Mouse (Mus musculus) stomach, postnatal 0 days (tissue): ENCODE measurements at regions not wholly inside any gene's neighbourhood (a gene's known extent, or its start where the extent isn't known, plus 50 kb on each side); places are given as distances from the start of the nearest gene placed in this dataset.

ENCODE experiments used
- CTCF ChIP-seq: IDR thresholded peaks from 2 replicates; pipeline ENCODE4 v1.5.1; 2016; ENCODE audit warnings: antibody characterized with exemption, low read depth, mild to moderate bottlenecking, moderate library complexity
- EP300 ChIP-seq: optimal IDR thresholded peaks from 2 replicates; pipeline ENCODE3; 2016; ENCODE audit warnings: antibody characterized with exemption

DNA sequence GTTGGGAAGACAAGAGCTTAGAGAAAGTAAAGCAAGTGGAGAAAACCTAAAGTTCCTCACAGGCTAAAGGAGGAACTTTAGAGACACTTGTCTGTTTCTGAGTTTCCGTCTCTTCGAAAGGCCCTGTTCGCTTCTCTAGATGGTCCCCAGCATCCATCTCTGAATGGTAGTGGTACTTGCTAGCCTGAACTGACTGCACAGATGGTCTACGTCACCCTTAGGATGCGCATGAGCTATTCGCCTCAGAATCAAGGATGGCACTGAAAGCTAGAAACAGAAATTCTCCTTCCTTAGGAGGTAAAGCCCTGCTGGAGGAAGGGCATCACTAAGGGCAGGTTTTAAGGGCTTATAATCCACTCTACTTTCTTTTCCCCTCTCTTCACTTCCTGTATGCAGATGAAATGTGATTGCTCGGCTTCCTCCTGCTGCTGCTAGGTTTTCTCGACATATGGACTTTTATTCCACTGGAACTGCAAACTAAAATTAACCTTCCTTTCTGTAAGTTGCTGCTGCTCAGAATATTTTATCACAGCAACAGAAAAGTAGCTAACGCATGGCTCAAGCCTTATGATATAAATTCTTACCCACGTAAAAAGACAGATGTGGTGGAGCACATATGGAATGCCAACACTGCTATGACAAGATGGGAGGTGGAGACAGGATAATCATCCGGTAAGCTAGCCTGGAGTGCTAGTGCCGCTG, 145.1 kb downstream of the Actr3 start:
- TF ChIP-seq CTCF (no peak), EP300 (no peak)
